Mouse (Mus musculus) limb, embryonic 10.5 days (tissue): ENCODE measurements at regions not wholly inside any gene's neighbourhood (a gene's known extent, or its start where the extent isn't known, plus 50 kb on each side); places are given as distances from the start of the nearest gene placed in this dataset.
A peak's percentile ranks its signal among the peaks of the same experiment; 100 is the strongest.

Experiments
- DNase-seq: peaks from one replicate; pipeline ENCODE4 v3.0.0-alpha.2; 2017; ENCODE audit warnings: low spot score
- H3K27ac ChIP-seq: fragments of 300-500 bp; sonication (generic); 2 replicates; pipeline ENCODE4 v1.5.1; 2016; ENCODE audit warnings: mild to moderate bottlenecking
- H3K27me3 ChIP-seq: fragments of 300-500 bp; sonication (generic); 2 replicates; pipeline ENCODE4 v1.6.1; 2016; ENCODE audit warnings: low read depth, mild to moderate bottlenecking; ENCODE audit not compliant: poor library complexity, severe bottlenecking
- H3K36me3 ChIP-seq: fragments of 300-500 bp; sonication (generic); 2 replicates; pipeline ENCODE4 v1.6.1; 2016; ENCODE audit warnings: mild to moderate bottlenecking, moderate library complexity
- H3K4me1 ChIP-seq: fragments of 300-500 bp; sonication (generic); 2 replicates; pipeline ENCODE4 v1.6.1; 2016
- H3K4me3 ChIP-seq: fragments of 300-500 bp; sonication (generic); 2 replicates; pipeline ENCODE4 v1.5.1; 2016; ENCODE audit warnings: mild to moderate bottlenecking, moderate library complexity
- H3K9me3 ChIP-seq: fragments of 300-500 bp; sonication (generic); replicated peaks from 2 replicates; pipeline ENCODE4 v1.6.1; 2016; ENCODE audit warnings: mild to moderate bottlenecking
- WGBS: fragments of 180-500 bp; shearing (Covaris S2); methylation state at CpG from one replicate; pipeline ENCODE4 v1.1.7; 2016; 5-methylcytosine and 5-hydroxymethylcytosine counted together

GRCm38 (mm10) chr4:31576982-31577579, 386.8 kb upstream of the Map3k7 start:
- H3K4me3 ChIP-seq = no peak overlapping the region
- WGBS = 59% methylated on average over 4 of the region's 4 CpGs
- no peaks in the 10 kb centered on the region for H3K9me3 ChIP-seq
- no peaks in the 10 kb centered on the region for H3K36me3 ChIP-seq
- H3K27ac ChIP-seq = no peak overlapping the region
- H3K4me1 ChIP-seq = no peaks in the 10 kb centered on the region
- DNase-seq = no peak
- H3K27me3 ChIP-seq = no peaks in the 10 kb centered on the region

- Histone ChIP-seq H3K36me3 (no peaks in the 10 kb centered on the region), H3K4me3 (no peak overlapping the region), H3K27ac (no peak overlapping the region), H3K9me3 (no peaks in the 10 kb centered on the region), H3K27me3 (no peaks in the 10 kb centered on the region), H3K4me1 (no peaks in the 10 kb centered on the region)
- WGBS = 91% methylated on average over 2 of the region's 2 CpGs
- DNase-seq = no peak
These were observed 380.4 kb upstream of the Map3k7 start for GRCm38 (mm10) chr4:31583495-31583894.

- no peaks in the 10 kb centered on the region for H3K27me3 ChIP-seq
- H3K36me3 ChIP-seq = no peaks in the 10 kb centered on the region
- no peaks in the 10 kb centered on the region for H3K9me3 ChIP-seq
- 93% methylated on average over 3 of the region's 3 CpGs for WGBS
- no peak overlapping the region for H3K4me3 ChIP-seq
- no peak for DNase-seq
- H3K27ac ChIP-seq = no peak overlapping the region
- H3K4me1 ChIP-seq = no peaks in the 10 kb centered on the region
These were observed 379.7 kb upstream of the Map3k7 start for GRCm38 (mm10) chr4:31584171-31584570.

GRCm38 (mm10) chr4:31594089-31594488, 369.8 kb upstream of the Map3k7 start:
- no peak overlapping the region for H3K27ac ChIP-seq
- 96% methylated on average over 1 of the region's 1 CpGs for WGBS
- H3K4me1 ChIP-seq = no peaks in the 10 kb centered on the region
- H3K9me3 ChIP-seq = no peaks in the 10 kb centered on the region
- no peak for DNase-seq
- H3K36me3 ChIP-seq = no peaks in the 10 kb centered on the region
- no peaks in the 10 kb centered on the region for H3K27me3 ChIP-seq
- H3K4me3 ChIP-seq = no peak overlapping the region

GRCm38 (mm10) chr4:31601536-31601935, 362.4 kb upstream of the Map3k7 start:
- Histone ChIP-seq H3K36me3 (no peaks in the 10 kb centered on the region), H3K27me3 (no peaks in the 10 kb centered on the region), H3K27ac (peak overlapping the region; percentile 15; the same call in 1 of the 2 replicates), H3K4me1 (peaks cover 10% of the 10 kb centered on the region), H3K9me3 (no peaks in the 10 kb centered on the region), H3K4me3 (no peak overlapping the region)
- DNase-seq = no peak
- 74% methylated on average over 8 of the region's 8 CpGs for WGBS

GRCm38 (mm10) chr4:31603776-31604175, 360.1 kb upstream of the Map3k7 start:
- WGBS = 96% methylated on average over 2 of the region's 2 CpGs
- Histone ChIP-seq H3K9me3 (no peaks in the 10 kb centered on the region), H3K36me3 (no peaks in the 10 kb centered on the region), H3K4me3 (no peak overlapping the region), H3K4me1 (peaks cover 10% of the 10 kb centered on the region), H3K27me3 (no peaks in the 10 kb centered on the region), H3K27ac (no peak overlapping the region)
- no peak for DNase-seq

GRCm38 (mm10) chr4:31608811-31609210, 355.1 kb upstream of the Map3k7 start:
- no peak for DNase-seq
- 86% methylated on average over 8 of the region's 8 CpGs for WGBS
- Histone ChIP-seq H3K4me1 (peaks cover 26% of the 10 kb centered on the region), H3K4me3 (no peak overlapping the region), H3K27me3 (no peaks in the 10 kb centered on the region), H3K9me3 (no peaks in the 10 kb centered on the region), H3K36me3 (no peaks in the 10 kb centered on the region), H3K27ac (no peak overlapping the region)

GRCm38 (mm10) chr4:31609559-31609958, 354.3 kb upstream of the Map3k7 start:
- Histone ChIP-seq H3K4me3 (no peak overlapping the region), H3K27me3 (no peaks in the 10 kb centered on the region), H3K4me1 (peaks cover 29% of the 10 kb centered on the region), H3K36me3 (no peaks in the 10 kb centered on the region), H3K9me3 (no peaks in the 10 kb centered on the region), H3K27ac (no peak overlapping the region)
- no peak for DNase-seq
- 84% methylated on average over 6 of the region's 6 CpGs for WGBS

GRCm38 (mm10) chr4:31612147-31612824, 351.6 kb upstream of the Map3k7 start:
- no peak overlapping the region for H3K4me3 ChIP-seq
- no peaks in the 10 kb centered on the region for H3K27me3 ChIP-seq
- no peaks in the 10 kb centered on the region for H3K9me3 ChIP-seq
- no peaks in the 10 kb centered on the region for H3K36me3 ChIP-seq
- DNase-seq = peak; percentile 47
- H3K4me1 ChIP-seq = peaks cover 29% of the 10 kb centered on the region
- 42% methylated on average over 8 of the region's 8 CpGs for WGBS
- peak overlapping the region; percentile 77 for H3K27ac ChIP-seq

- DNase-seq = no peak
- Histone ChIP-seq H3K27me3 (no peaks in the 10 kb centered on the region), H3K4me3 (no peak overlapping the region), H3K27ac (peak overlapping the region; percentile 77), H3K36me3 (no peaks in the 10 kb centered on the region), H3K9me3 (no peaks in the 10 kb centered on the region), H3K4me1 (peaks cover 35% of the 10 kb centered on the region)
- 53% methylated on average over 9 of the region's 9 CpGs for WGBS
These were observed 350.9 kb upstream of the Map3k7 start for GRCm38 (mm10) chr4:31612825-31613514.

GRCm38 (mm10) chr4:31617572-31617971, 346.3 kb upstream of the Map3k7 start:
- H3K36me3 ChIP-seq = no peaks in the 10 kb centered on the region
- no peak for DNase-seq
- H3K27ac ChIP-seq = peak overlapping the region; percentile 65; the same call in 1 of the 2 replicates
- H3K4me1 ChIP-seq = peaks cover 31% of the 10 kb centered on the region
- H3K9me3 ChIP-seq = no peaks in the 10 kb centered on the region
- WGBS = 74% methylated on average over 7 of the region's 7 CpGs
- H3K4me3 ChIP-seq = no peak overlapping the region
- H3K27me3 ChIP-seq = no peaks in the 10 kb centered on the region

GRCm38 (mm10) chr4:31618026-31618425, 345.9 kb upstream of the Map3k7 start:
- H3K9me3 ChIP-seq = no peaks in the 10 kb centered on the region
- WGBS = 62% methylated on average over 4 of the region's 4 CpGs
- H3K36me3 ChIP-seq = no peaks in the 10 kb centered on the region
- peak overlapping the region; percentile 65 for H3K27ac ChIP-seq
- no peaks in the 10 kb centered on the region for H3K27me3 ChIP-seq
- H3K4me1 ChIP-seq = peaks cover 26% of the 10 kb centered on the region
- no peak for DNase-seq
- H3K4me3 ChIP-seq = no peak overlapping the region

GRCm38 (mm10) chr4:31621205-31621604, 342.7 kb upstream of the Map3k7 start:
- Histone ChIP-seq H3K27me3 (no peaks in the 10 kb centered on the region), H3K27ac (no peak overlapping the region), H3K9me3 (no peaks in the 10 kb centered on the region), H3K4me3 (no peak overlapping the region), H3K4me1 (peaks cover 15% of the 10 kb centered on the region), H3K36me3 (no peaks in the 10 kb centered on the region)
- DNase-seq = no peak
- WGBS = 91% methylated on average over 2 of the region's 2 CpGs
